Mouse (Mus musculus) gastrocnemius, adult 8-10 months (tissue): ENCODE data around the gene Arl8b. TPM values are rescaled to one million over a fixed set of nuclear protein-coding genes. Genes with fewer than 3 reads are reported as not detected.
A peak's percentile ranks its signal among the peaks of the same experiment; 100 is the strongest.
"Not testable (repeated sequence)": the region's sequence is repeated elsewhere in the genome, so short reads cannot be mapped to it uniquely, and the experiment has no call there.

Experiments used
- DNase-seq, 2 experiments: peaks; one replicate each; pipeline ENCODE4 v3.0.0; 2022; ENCODE audit warnings: low spot score in 2 of 2
- total RNA-seq, 4 experiments: library from RNA; stranded (reverse); gene quantifications; 2 replicates each; pipeline ENCODE4 v1.2.4; 2022

The Arl8b gene
- total RNA-seq, 4 experiments from 2014 or later = 116 to 134 (median 123) TPM

- no peak for DNase-seq
Measured at GRCm38 (mm10) chr6:108833963-108834697, 51.2 kb downstream of the Arl8b start.

- peak in 1 of 2 experiments; percentile 16 for DNase-seq
Measured at GRCm38 (mm10) chr6:108835765-108836691, 53.1 kb downstream of the Arl8b start.

- no peak for DNase-seq
Measured at GRCm38 (mm10) chr6:108837081-108837480, 54.2 kb downstream of the Arl8b start.

- DNase-seq = no peak
Measured at GRCm38 (mm10) chr6:108837958-108838357, 55.1 kb downstream of the Arl8b start.

GRCm38 (mm10) chr6:108839432-108839831, 56.5 kb downstream of the Arl8b start:
- DNase-seq = no peak

- no peak for DNase-seq
Measured at GRCm38 (mm10) chr6:108840861-108841640, 58.2 kb downstream of the Arl8b start.

- no peak for DNase-seq
Measured at GRCm38 (mm10) chr6:108843664-108844063, 60.8 kb downstream of the Arl8b start.

GRCm38 (mm10) chr6:108844093-108844492, 61.2 kb downstream of the Arl8b start:
- DNase-seq = no peak

- no peak for DNase-seq
Measured at GRCm38 (mm10) chr6:108844771-108845170, 61.9 kb downstream of the Arl8b start.

GRCm38 (mm10) chr6:108852088-108852670, 69.3 kb downstream of the Arl8b start:
- DNase-seq = no peak

GRCm38 (mm10) chr6:108852986-108853385, 70.1 kb downstream of the Arl8b start:
- no peak for DNase-seq

- DNase-seq = no peak
Measured at GRCm38 (mm10) chr6:108858583-108858982, 75.7 kb downstream of the Arl8b start.

GRCm38 (mm10) chr6:108861226-108861625, 78.3 kb downstream of the Arl8b start:
- no peak for DNase-seq

GRCm38 (mm10) chr6:108862548-108862947, 79.6 kb downstream of the Arl8b start:
- no peak for DNase-seq

GRCm38 (mm10) chr6:108866317-108866716, 83.4 kb downstream of the Arl8b start:
- no peak for DNase-seq

- DNase-seq = not testable (repeated sequence)
Measured at GRCm38 (mm10) chr6:108869031-108869430, 86.1 kb downstream of the Arl8b start.

GRCm38 (mm10) chr6:108870421-108870820, 87.5 kb downstream of the Arl8b start:
- DNase-seq = no peak

- no peak for DNase-seq
Measured at GRCm38 (mm10) chr6:108871251-108871650, 88.4 kb downstream of the Arl8b start.
